Mouse (Mus musculus) urinary bladder, adult 2 months (tissue): ENCODE data around the gene Sall1. TPM values are rescaled to one million over a fixed set of nuclear protein-coding genes. Genes with fewer than 3 reads are reported as not detected.

ENCODE experiments used
- DNase-seq: peaks from one replicate; pipeline ENCODE4 v3.0.0; 2022; ENCODE audit warnings: low spot score
- polyA plus RNA-seq: library from polyadenylated mRNA; depleted of rRNA; stranded (reverse); fragments of >200 nt; gene quantifications from 2 replicates; pipeline ENCODE4 v1.2.3, GENCODE M21; 2012

The Sall1 gene
- polyA plus RNA-seq, 1 experiment, result 0.03 TPM

DNA sequence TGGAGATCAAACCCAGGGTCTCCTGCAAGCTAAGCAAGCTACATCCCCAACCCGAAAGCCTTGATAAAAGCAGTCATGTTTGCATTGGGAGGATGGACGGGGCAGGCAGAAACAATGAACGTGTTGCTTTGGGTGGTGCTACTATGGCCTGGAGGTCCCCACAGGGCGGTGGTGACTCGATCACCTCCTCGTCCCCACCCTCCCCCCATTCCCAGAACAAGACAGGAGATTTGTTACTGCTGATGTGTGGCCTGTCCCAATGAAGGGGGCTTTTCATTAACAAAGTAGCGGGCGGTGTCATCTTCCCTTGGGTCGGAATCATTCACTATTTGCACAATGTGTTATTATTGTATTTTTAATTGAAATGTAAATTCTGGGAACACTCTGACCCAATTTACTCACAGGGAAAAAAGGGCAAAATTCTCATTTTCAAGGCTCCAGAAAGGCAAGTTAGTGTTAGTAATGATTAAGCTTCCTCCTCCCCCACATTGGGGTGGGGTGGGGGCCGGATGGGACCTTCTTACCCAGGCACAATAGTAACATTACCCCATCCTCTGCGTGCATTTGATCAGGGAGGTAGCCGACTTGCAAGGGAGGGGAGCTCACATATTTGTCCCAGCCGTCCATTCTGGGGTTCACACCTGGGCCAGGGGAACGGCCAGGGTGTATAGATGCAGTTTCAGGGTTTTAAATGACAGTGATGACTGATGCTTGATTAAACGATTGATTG lies 52.0 kb downstream of the Sall1 start:
- DNase-seq, result no peak

DNA sequence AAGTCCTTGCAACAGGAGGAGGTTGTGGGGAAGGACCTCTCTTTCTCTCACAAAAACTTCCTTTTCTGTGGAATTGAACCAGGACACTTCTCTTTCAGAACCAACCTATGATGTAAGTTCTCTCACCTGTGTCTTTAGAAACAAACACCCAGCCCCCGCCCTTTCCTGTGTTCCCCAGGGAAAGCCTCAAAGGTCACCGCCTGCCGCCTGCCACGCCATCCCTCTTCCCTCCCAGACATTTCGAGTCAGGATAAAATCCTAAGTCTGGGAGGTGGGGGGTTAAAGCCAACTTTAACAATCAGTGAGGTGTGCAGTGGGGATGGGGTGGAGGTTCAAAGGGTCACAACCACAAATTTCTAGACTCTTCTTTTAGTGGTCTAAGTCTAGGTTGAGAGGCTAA lies 52.8 kb downstream of the Sall1 start:
- no peak for DNase-seq

GRCm38 (mm10) chr8:88989002-88989401 lies 55.0 kb downstream of the Sall1 start:
- no peak for DNase-seq

DNA sequence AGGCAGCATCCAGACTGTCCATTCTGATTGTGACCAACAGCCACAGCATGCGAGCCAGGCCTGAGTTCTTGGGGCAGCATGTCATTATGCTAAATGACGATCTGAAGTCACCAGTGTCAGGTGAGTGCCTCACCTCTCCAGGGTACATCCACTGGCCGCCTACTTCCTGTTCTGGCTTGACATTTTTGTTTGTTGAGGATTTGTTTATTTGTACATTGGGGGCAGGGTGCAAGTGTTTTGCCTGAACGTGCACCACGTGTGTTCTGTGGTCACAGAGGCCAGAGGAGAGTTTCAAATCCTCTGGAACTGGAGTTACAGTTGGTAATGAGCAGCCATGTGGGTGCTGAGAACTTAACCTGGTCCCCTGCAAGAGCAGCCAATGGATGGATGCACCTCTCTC lies 60.5 kb downstream of the Sall1 start:
- no peak for DNase-seq
